Mouse (Mus musculus) thymus, postnatal 14 days (tissue): ENCODE measurements around the gene Rexo2.
"Not testable (repeated sequence)": the region's sequence is repeated elsewhere in the genome, so short reads cannot be mapped to it uniquely, and the experiment has no call there.

Experiments used
- DNase-seq: peaks from one replicate; pipeline ENCODE4 v3.0.0; 2021

Gene Rexo2

DNA sequence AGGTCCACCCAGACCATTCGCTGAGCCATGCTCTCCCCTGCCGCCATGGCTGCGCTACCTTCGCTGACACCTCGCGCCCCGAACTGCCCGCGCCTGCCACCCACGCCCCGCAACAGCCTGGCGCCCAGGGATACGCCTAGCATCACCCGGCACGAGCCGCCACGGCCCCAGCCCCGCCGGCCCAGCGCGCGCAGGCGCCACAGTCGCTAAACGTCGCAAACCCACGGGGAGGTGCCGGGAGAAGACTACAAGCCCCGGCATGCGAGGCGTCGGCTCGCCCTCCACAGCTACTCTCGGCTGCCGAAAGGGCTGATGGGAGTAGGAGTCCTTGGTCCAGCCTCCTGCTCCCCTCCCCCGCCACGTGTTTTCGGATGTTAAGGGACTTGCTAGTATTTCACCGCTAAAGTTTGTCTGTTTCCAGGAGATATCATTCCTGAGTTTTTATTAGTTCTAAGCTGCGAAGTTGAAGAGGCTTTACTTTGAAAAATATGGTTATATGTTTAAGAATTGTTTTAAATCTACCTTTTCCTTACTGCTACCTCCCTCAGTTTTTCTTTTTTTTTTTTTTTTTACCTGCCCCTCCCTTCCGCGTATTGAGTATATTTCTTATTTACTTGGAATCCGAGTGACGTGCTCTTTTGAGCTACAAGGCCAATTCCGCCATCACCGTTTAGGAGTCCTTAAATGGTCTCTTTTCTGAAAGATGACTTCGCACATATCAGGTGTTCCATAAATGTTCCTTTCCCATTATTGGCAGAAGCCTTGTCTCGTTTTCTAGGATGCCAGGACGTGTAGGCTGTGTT is at the start of gene Rexo2:
Rexo2 (minus strand) TSS at position 213 of the 803 bp plus-strand sequence.
- DNase-seq, result peak; percentile 96

DNA sequence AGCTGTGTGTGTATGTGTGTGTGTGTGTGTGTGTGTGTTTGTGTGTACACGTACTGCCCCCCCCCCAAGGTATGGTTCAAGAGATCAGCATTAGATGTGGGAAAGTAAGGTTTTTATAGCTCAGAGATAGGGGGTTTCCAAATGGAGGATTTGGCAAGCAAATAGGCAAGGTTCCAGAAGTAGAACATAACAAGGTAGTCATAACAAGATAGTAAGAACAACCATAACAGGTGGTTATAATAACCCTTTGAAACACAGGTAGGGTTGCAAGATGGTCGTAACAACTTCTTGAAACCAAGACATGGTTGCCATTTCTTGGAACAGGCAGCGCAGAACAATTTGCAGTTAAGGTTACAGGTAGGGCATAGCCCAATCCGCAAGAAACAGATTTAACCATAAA is 46.1 kb upstream of the Rexo2 start:
- no peak for DNase-seq

DNA sequence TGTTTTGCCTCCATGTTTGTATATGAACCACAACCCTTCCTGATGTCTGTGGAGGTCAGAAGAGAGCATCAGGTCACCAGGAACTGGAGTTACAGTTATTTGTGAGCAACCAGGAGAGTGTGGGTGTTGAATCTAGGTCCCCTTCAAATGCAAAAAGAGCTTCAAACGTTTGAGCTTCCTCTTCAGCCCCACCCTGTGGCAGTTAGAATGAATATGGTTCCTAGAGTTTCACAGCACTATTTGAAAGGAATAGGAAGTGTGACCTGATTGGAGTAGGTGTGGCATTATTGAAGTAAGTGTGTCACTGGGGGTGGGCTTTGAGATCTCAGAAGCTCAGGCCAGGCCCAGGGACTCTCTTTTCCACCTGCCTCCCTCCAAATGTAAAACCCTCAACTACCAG is 45.1 kb upstream of the Rexo2 start:
- DNase-seq, result peak; percentile 9

DNA sequence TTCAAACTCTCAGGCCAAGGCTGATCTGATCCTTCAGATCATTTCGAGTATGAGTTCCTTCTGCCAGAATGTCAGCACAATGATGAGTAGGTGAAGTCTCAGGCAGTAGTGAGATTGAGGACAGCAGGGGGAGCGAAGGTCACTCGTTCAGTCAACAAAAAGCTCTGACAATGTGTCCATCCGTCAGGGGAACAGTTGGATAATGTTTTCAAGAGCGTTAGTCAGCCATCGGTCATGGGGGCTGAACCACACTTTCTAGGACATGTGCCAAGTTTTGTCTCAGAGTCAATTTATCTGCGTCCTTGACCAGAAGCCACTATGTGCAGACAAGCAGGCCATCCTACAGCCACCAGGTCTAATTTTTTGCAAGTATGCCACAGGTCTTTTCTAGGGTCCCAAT is 40.0 kb upstream of the Rexo2 start:
- DNase-seq, result not testable (repeated sequence)

DNA sequence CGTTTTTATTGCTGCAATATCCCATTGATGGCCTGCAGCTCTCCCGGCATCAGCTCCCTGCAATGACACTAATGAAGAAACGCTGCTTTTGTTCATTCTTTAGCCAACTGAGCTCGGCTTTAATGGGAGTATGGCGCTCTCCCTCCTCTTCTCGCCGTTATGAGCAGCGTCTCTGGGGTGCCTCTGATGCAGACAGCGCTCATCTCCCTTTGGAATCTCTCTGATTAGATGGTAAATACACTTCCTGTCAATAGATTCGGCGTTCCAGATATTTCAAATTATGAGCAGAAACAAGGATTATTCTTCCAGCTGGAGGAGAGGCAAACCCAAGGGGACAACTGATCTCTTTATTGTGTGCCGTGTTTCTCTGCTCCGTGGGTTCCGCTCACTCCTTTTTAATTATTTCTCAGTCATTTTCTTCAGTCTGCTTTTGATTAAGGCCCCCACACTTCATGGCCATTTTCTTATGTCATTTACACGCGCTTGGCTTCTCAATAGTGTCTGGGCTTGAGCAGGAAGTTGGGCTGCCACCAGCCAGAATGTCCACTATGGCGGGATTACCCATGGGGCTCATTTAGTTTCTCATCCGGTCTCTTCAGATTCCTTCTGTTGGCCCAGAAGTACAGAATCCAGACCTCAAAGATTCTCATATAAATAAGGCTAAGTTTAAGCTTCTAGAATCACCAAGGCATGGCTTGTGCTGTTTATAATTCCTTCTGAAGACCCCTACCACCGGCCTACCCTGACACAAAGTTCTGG is 37.1 kb upstream of the Rexo2 start:
- no peak for DNase-seq

DNA sequence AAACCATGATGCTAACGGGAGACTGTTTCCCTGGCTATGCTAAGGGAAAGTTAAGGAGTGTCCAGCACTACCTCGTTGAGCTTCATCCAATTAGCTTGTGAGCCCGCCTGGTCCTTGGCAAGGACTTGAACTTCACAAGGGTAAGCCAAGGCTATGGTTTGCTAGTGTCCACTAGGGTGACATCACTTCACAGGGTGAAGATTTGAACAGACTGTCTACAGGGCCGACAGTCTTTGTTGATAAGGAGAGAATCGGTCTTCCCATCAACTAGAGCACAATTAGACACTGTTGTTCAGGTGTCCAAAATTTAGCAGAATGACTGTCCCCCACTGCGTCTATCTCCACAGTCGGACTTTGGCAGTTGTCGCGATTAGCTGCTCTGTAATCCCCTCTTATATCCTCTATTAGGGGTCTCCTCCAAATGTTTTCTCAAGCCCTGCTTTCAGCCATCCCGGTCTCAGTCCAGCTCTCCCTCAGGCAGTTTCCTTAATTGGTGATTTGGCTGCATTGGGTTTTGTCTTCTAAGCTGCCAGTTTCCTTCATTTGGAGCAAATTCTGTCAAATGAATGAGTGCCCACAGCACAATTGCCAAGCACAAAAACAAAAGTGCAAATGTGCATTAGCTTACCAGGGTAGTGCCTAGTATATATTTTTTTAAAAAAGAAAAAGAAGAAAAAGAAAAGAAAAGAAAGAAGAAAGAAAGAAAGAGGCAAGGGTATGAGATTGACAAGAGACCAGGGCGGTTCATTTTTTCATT is 36.4 kb upstream of the Rexo2 start:
- DNase-seq, result no peak

DNA sequence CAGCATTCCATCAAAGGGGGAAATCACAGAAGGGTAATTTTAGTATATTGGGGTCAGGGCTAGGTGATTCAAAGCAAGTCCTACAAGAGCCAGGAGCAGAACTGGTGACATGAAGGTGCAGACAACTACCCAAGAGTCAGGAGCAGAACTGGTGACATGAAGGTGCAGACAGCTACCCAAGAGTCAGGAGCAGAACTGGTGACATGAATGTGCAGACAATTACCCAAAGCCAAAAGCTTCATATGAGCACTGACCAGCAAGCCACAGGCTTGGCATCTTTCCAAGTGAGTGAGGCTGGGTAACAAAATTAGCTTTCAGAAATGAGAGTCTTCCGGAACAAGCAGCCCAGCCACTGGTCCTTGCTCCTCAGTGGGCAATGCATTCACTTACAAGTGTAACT is 34.9 kb upstream of the Rexo2 start:
- no peak for DNase-seq

DNA sequence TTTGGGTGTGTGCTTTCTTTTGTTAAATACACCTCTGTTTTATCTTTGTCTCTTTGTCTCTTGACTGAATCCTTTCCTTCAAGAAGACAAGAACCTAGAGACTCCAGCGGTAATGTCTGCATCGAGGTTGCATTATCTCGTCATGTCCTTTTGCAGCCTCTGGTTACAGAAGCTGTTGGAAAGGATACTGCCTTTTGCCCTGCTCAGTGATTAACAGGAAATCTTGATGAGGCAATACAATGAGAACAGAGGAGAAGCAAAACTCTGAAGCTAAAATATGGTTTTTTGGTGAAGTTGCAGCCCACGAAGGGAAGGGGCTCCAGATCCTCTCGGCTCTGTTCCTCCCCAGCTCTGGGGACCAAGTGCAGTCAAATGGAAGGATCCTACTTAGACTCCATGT is 29.7 kb upstream of the Rexo2 start:
- no peak for DNase-seq

DNA sequence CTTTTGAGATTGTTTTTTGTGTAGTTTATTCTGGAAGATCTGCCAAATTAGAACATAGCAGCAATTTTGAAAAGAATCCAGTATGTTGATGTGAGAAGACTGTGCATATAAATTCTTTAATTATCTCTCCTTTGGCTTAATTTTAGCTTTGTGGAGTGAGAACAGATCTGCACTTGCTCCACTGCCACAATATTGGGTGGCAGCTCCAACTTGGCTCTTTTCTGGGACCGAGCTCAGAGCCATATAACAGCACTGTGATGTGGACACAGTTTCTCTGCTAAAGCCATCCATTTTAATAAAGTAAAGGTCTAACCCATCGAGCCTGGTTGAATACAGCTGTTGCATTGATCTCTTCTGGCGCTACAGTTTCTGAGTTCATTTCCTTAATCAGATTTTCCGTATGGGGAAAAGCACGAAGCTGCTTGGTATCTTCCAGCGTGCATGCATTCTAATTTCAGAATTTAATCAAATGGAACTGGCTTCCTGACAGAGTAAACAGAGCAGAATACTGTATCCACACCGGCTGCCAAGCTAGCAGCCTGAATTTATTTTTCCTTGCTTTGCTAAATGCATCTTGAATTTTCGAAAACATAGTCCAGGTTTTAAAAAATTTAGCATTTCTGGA is 24.4 kb upstream of the Rexo2 start:
- DNase-seq, result no peak

DNA sequence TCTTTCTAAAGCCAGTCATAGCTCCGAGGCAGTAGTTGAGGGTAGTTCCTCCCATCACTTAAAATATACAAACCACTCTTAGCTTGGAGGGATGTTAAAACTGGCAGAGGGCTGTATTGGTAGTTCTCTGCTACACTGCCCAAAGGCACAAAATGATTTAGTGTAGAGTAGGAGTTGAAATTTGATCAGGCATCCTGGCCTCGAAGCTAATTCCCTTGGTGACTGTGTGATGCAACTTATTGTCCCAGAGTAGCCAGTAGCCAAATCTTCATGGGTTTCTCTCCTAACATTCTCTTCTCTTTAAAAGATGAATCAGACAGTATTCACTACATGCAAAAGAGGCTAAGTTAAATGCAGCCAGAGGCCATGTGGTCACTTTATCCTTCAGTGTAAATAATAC is 22.6 kb upstream of the Rexo2 start:
- no peak for DNase-seq

DNA sequence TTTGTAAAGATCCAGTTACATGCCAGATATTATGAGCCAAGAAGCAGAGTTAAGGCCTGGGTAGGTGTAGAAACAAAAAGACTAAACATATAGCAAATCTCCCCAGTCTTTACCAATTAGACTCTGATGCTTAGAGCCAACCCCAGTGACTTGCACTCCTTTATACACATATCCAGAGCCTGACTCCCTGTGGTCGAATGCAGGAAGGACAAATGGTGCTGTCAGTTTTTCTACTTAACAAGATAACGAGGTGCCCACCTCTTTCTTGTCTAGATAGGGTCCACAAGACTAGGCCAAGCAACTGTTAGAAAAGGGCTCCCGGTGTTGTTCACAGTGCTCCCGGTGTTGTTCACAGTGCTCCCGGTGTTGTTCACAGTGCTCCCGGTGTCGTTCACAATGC is 20.8 kb upstream of the Rexo2 start:
- DNase-seq, result no peak

DNA sequence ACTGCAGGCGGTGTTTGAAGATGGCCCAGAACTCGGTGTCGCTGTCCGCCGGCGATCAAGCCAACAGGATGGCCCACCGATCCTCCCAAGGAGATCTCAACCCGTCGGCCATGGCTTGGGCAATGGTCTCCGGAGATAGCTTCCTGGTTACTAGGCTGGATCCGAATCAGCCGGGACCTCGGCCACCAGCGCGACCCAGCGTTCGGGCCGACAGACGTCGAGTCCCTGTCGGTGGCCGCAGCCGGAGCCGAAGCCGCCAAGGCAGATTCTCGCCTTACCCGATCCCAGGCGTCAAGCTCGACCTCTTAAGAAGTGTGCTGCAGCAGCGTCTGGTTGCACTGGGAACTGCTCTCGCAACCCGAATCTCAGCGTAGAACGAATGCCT is 15.1 kb upstream of the Rexo2 start:
- no peak for DNase-seq

DNA sequence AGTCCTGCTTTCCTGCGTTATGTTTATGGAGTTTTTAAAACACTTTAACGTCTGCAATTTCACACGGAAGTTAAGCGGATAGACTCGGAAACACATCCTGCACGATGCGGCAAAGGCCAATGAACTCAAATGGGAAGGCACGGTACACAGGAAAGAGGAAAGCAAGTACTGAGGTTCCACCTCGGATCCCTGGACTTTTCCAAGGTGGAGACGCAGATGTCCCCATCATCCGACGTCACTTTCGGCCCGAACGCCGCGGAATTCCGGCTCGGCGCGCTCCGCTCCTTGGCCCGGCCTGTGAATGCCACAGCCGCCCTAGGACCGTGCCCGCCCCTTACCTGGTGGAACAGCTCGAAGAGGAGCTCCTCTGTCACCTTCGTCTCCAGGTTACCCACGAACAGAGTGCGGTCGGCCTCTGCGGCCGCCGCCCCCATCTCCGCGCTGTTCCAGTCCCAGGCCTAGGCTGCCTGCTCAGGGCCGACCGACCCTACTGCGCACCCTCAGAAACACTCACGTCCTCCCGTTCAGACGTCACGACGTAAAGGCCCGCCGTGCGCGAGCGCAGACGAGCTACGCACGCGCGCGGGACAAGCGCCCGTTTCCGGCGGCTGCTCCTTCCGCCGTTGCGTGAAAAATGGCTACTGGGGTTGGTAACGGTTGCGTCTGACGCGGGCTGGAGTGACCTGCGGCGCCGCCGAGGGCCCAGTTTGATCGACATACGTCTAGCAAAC is 14.6 kb upstream of the Rexo2 start, which contains the start of the genes Rbm7 and Gm5617:
Rbm7 (minus strand) TSS at position 483 of the 731 bp plus-strand sequence.
Gm5617 (plus strand) TSS at position 626 of the 731 bp plus-strand sequence.
- DNase-seq, result peak; percentile 95

DNA sequence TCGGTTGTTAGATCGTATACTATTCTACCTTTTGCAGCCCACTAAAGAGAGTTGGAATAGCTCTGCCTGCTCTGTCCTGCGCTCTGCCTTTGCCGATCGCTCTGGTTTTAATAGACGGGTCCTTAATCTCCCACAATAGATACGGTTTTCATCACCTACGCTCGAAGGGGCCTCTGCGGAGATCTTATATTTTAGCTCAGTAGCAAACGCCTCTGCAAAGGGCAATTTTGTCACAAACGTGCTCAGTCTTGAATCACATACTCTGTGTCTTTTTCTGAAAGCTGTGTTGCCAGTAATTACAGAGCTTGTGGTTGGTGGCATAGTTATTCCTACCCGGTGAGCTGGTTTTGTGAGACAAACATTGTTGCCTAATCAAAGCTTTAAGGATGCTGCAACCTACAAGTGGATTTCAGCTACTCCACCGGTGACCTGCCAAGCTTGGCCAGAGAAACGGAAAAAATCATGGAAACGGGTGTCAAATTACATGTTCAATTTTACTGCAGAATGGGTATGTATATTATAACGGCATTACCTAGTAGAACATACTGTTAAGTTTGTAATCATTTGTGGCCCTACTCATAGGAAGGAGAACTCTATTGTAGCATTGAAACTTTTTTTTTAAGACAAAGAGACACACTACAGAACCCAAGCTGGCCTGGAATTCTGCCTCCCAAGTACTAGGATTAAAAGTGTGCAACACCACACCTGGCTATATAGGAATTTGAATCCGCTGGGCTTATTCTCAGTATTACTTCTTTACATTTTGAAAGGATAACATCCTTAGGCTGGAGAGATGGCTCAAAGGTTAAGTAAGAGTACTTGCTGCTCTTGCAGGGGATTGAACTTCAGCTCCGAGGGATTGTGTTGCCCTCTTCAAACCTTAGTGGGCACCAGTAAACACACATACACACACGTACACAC is 1.1 kb upstream of the Rexo2 start:
- no peak for DNase-seq

DNA sequence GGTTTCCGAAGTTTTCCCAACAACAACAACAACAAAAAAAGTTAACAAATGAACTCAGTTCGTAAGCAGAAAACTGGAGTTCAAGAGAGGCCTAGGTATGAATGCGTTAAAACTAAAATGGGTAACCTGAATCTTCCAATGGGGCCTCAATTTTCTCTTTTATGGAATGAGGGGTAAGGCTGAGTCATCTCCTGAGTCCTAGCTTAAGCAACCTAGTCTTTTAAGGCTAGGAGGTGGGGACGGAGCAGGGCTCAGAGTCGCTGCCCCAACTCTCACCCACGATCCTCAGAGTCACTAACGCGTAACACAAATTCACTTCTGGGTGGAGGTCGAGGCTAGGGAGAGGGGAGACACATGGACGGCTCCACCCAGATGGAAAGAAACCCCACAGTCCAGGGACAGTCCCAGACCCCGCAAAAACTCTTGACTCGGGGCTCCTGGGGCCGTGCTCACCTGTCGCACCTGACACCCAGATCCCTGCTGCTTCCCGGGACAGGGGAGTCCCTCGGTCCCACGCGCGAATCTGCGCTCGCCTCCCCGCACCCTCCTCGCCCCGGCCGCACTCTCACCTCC is 499 bp downstream of the Rexo2 start:
- no peak for DNase-seq

DNA sequence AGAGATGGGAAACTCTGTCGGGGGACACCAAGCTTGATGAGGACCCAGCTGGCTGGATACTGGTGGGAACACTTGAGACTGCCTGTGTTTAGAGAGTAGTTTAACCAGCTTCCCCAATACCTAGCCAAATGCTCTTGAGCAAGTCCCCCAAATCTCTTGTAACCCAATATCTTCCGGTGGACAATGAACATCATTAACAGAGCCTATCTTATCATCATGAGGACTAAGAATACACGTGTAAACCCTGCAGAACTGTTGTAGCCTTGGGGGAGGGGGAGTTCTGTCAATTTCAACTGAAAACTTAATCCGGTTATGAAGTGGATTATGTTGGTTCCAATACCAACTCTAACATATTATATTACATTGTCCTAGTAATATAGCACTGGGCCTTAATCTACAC is 1.6 kb downstream of the Rexo2 start:
- no peak for DNase-seq

DNA sequence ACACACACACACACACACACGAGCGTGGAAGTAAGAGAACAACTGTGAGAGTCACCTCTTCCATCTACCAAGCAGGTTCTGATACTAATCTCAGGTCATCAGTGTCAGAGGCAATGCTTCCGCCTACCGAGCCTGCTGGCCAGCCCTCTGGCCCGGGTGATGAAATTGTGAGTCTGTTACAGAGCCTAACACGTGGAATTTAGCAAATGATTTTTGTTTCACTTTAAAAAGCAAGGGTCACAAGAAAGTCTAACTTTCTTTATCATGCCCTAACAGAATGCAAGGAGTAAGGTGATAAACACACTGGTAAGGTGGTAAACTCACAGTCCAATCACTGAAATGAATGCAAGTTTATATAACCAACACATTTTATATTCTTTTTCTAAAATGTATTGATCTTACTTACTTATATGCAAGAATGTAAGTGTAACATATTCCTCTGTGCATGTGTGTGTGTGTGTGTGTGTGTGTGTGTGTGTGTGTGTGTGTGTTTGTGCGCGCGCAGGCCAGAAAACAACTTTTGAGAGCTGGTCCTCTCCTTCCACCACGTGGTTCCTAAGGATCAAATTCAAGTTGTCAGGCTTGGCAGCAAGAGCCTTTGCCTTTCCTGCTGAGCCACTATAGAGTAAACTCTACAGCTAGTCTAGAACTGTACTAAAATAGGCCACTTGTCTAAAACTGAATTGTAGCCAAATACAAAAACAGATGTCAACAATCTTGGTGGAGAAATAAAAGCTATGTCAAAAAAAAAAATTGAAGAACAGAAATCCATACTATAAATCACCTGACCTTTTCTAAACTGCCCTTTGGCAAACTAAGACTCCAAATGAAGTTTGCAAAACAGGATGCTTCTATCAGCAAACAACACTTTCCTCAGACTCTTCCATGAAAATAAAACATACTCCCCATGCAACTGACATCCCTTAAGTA is 3.9 kb downstream of the Rexo2 start:
- DNase-seq, result no peak

DNA sequence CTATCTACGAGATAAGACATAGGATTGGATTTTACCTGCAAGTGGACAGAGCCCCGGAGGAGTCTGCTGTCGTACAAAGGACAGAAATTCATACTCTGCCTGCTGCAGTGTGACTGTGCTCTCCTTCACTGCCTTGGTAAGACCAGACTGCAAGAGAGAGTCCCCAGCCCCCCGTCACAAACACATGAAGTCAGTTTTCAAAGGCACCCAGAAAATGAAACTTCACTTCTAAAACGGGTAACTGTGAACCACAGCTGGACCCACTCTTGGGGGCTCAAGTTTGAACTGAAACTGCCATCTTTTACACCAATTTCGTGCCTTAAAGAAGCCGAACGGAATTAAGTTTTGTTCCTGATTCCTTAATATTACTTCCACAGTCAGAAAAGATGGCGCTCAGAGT is 6.1 kb downstream of the Rexo2 start:
- no peak for DNase-seq

DNA sequence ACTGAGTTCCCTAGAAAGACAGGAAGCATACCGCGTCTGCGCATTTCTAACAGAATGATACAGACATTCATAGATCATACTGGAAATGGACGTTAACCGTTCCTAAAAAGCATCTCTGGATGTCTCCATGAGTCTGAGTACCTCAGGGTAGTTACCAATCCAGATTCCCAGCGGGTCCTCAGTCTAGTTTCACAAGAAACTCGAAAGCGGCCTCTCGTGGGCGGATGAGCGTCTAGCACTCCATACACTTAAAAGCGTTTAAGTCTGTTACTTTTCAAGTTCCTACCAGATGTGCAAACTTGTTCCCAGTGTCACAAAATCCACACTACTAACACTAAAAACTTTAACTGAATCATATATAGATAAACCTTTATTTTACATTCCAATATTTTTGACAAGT is 7.3 kb downstream of the Rexo2 start:
- DNase-seq, result no peak
